Mouse (Mus musculus): ENCODE measurements around the gene Fstl1. TPM values are rescaled to one million over a fixed set of nuclear protein-coding genes. Genes with fewer than 3 reads are reported as not detected.

Fstl1 gene
- polyA plus RNA-seq, 1 experiment from 2014 or later, result 126 TPM

DNA sequence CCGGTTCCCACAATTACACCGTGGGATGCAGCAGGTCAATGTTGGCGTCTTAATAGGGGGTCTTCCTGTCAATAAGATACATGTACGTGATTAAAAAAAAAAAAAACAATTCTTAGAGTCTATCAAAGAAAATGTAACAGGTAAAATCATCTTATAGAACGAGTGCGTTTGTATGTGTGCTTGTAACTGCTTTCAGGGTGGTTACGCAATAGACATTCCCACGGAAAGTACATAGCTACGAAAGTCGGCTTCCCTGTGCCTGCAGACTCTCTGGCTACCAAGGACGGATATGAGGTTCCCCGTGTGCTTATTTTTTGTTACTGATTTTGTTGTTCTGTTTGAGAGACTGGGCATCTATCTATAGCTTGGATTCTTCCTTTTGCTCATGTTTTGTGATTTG lies 67.1 kb downstream of the Fstl1 start:
- H3K4me2 ChIP-seq, result no peak overlapping the region
- H3K27me3 ChIP-seq, result no peaks in the 10 kb centered on the region
- 92% methylated on average over 12 of the region's 12 CpGs for WGBS
- H3K4me3 ChIP-seq, result no peak overlapping the region
- no peaks in the 10 kb centered on the region for H3K36me3 ChIP-seq
- no peak overlapping the region for H3K9ac ChIP-seq
- no peaks in the 10 kb centered on the region for H3K9me3 ChIP-seq
- H3K4me1 ChIP-seq (replicated peaks), result no peaks in the 10 kb centered on the region
- H3K27ac ChIP-seq, result no peak overlapping the region
- no peak for ATAC-seq (ENCODE audit: low FRiP score)

DNA sequence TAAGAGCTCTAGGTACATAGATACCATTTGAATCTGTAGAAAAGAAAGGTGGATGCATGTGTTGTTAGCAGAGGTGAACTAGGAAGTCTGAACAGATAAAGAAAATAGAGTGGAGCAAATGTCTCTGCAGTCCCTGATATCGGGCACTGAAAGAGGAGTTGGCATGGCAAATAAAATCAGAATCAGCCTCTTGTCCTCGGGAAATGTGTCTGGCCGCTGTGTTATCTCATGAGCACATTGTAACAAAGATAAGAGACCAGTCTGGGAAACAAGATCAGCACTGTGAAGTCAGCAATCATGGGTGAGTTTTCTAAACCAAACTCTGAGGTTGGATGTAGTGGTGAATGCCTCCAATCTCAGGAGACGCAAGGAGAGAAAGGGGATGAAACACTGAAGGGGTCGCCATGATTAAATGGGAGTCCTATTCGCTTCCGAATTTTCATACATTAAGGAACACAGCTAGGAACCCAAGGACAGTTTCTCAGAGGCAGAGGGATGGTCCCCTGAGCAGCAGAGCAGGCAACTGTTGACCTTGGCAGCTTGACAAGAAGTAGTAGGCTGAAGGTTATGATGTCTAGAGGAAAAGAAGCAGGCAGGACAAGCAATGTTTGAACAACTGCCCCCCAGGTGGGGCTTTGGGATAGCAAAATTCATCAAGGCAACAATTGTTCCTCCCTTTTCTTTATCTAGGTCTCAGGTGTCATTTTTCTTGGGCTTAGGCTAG lies 68.7 kb downstream of the Fstl1 start:
- Histone ChIP-seq H3K27me3 (no peaks in the 10 kb centered on the region), H3K4me2 (no peak overlapping the region), H3K4me1 (replicated peaks) (no peaks in the 10 kb centered on the region), H3K9me3 (no peaks in the 10 kb centered on the region), H3K27ac (no peak overlapping the region), H3K9ac (no peak overlapping the region), H3K4me3 (no peak overlapping the region), H3K36me3 (no peaks in the 10 kb centered on the region)
- WGBS, result 85% methylated on average over 7 of the region's 7 CpGs
- ATAC-seq (ENCODE audit: low FRiP score), result no peak

DNA sequence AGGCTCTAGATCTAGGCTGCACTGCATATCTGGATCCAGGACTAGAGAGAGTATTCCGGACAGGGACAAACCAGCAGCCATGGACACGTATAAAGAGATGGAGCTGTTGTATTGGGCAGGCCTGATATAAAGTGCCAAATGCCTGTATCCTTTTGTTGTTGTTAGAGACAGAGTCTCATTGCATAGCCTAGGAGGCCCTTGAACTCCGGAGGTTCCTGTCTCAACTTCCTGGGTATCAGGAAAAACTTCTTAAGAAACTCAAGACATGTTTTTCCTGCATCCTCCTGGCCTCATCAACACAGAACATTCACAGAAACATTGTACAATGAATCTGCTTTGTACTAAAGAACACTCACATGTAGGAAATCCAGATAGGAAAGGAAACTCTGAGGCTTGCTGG lies 70.4 kb downstream of the Fstl1 start:
- no peak for ATAC-seq (ENCODE audit: low FRiP score)

DNA sequence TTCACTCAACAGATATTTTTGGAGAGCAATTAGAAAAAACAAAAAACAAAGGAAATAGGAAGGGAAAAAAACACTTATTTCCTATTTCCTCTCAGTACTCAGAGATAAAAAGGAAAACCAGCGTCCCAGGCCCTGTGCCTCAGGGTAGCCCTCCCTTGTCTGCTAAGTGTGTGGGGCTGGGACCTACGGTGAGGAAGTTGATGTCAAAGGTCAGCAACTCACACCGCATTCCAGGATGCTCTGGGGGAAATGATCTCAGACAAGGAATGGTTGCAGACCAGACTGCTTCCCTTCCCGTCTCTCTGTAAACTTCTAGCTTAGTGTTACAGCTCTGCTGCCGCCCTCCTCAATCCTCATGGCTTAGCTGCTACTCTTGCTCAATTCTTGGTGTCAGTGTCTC lies 74.7 kb downstream of the Fstl1 start:
- no peaks in the 10 kb centered on the region for H3K36me3 ChIP-seq
- no peaks in the 10 kb centered on the region for H3K9me3 ChIP-seq
- no peaks in the 10 kb centered on the region for H3K4me1 ChIP-seq (replicated peaks)
- ATAC-seq (ENCODE audit: low FRiP score), result no peak
- no peak overlapping the region for H3K4me2 ChIP-seq
- no peak overlapping the region for H3K4me3 ChIP-seq
- no peak overlapping the region for H3K27ac ChIP-seq
- H3K9ac ChIP-seq, result no peak overlapping the region
- H3K27me3 ChIP-seq, result no peaks in the 10 kb centered on the region
- WGBS, result 59% methylated on average over 5 of the region's 5 CpGs

More for the DNA sequence above, 70.4 kb downstream of the Fstl1 start:
- Histone ChIP-seq H3K27me3 (no peaks in the 10 kb centered on the region), H3K9me3 (no peaks in the 10 kb centered on the region), H3K4me3 (no peak overlapping the region), H3K36me3 (no peaks in the 10 kb centered on the region), H3K9ac (no peak overlapping the region), H3K4me2 (no peak overlapping the region), H3K27ac (no peak overlapping the region), H3K4me1 (replicated peaks) (no peaks in the 10 kb centered on the region)
- WGBS, result 89% methylated on average over 3 of the region's 3 CpGs

DNA sequence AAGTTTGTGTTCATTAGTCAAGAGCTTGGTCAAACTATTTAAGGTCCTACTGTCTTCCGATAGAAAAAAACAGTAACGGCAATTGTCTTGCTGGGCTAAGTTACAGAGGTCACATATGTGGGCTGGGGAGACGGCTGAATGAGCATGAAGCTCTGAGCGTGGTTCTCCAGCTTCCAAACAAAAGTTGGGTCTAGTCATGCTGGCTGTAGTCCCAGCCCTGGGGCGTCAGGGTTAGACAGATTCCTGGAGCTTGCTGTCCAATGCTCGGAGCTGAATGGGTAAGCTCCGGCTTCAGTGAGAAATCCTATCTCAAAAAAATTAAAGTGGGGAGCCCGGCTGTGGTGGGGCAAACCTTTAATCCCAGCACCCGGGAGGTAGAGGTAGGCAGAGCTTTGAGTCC lies 76.6 kb downstream of the Fstl1 start:
- Histone ChIP-seq H3K36me3 (no peaks in the 10 kb centered on the region), H3K9me3 (no peaks in the 10 kb centered on the region), H3K4me2 (no peak overlapping the region), H3K4me3 (no peak overlapping the region), H3K4me1 (replicated peaks) (peaks cover 5% of the 10 kb centered on the region; the same call in 1 of the 2 replicates), H3K9ac (no peak overlapping the region), H3K27ac (0 out of 2 replicates have a peak overlapping the region, but pooled peaks have one; percentile 23), H3K27me3 (no peaks in the 10 kb centered on the region)
- 65% methylated on average over 9 of the region's 9 CpGs for WGBS
- ATAC-seq (ENCODE audit: low FRiP score), result no peak

DNA sequence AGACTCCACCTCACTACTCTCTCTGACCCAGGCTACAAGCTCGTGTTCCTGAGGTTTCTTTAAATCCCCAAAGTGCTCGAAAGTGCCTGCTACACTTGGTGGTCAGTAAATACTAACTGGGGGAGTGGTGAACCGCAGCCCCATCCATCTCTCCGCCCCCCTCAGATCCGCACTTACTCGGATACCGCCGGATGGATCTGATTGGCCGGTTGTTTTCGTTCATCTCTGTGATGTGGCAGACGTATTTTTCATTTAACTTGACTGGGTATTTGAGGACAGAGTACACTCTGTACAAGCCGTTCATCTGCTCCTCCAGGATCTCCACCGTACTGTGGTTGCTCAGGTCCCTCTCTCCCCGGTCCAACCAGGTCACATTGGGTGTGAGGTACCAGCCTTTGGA lies 77.4 kb downstream of the Fstl1 start:
- Histone ChIP-seq H3K27ac (no peak overlapping the region), H3K4me1 (replicated peaks) (peaks cover 5% of the 10 kb centered on the region; the same call in 1 of the 2 replicates), H3K27me3 (no peaks in the 10 kb centered on the region), H3K9ac (no peak overlapping the region), H3K9me3 (no peaks in the 10 kb centered on the region), H3K4me2 (no peak overlapping the region), H3K36me3 (no peaks in the 10 kb centered on the region), H3K4me3 (no peak overlapping the region)
- ATAC-seq (ENCODE audit: low FRiP score), result no peak
- WGBS, result 74% methylated on average over 14 of the region's 14 CpGs

DNA sequence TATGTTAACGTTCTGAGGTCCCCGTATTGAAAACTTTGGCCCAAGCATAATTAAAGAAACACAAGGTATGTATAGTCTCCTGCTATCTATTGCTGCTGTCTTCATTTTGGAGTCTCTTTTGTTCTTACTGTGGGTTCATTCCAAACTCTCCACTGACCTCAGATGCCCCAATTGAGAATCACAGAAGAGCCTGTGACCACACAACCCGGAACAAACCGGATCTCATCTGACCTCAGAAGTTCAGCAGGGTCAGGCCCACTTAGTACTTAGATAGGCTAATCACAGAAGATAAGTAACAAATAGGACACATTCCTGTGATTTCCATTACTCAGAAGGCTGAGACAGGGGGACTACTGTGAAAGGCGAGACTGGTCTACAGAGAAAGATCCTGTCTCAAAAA lies 77.9 kb downstream of the Fstl1 start:
- Histone ChIP-seq H3K4me1 (replicated peaks) (peaks cover 5% of the 10 kb centered on the region; the same call in 1 of the 2 replicates), H3K27me3 (no peaks in the 10 kb centered on the region), H3K9me3 (no peaks in the 10 kb centered on the region), H3K4me2 (no peak overlapping the region), H3K36me3 (no peaks in the 10 kb centered on the region), H3K9ac (no peak overlapping the region), H3K4me3 (no peak overlapping the region), H3K27ac (no peak overlapping the region)
- ATAC-seq (ENCODE audit: low FRiP score), result no peak
- WGBS, result 73% methylated on average over 5 of the region's 5 CpGs

DNA sequence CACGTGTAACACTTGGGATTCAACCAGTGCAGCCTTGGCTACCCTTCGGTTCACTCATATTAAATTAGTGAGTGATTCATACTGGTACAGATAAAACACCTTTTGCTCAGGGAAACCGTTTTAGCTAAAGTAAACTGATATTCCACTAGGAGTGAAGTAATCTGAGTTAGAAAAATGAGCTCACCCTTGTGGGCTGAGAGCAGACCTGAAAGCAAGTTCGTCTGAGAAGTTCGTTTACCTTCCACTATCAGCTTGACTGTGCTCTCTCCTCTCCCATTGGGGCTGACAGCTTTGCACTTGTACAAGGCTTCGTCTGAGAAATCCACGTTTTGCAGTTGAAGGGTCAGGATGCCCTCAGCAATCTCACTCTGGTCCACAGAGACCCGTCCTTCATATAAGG lies 78.9 kb downstream of the Fstl1 start:
- WGBS, result 79% methylated on average over 8 of the region's 8 CpGs

DNA sequence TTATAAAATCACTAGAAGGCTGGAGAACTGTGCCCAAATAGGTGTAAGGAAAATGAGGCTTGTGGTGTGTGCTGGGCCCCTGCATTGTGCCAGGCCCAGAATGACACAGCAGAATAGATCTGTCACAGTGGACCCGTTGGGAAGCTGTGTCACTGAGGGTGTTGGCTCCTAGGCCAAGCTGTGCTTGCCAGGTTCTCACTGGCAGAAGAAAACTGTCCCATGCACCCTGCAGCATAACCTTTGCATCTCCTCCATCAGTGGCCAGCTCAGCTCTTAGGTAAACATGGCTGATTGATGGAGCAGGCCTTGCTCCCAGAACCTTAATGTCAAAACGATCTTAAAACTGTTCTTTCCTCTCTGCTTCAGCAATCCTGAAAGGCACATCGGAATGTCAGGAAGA lies 79.7 kb downstream of the Fstl1 start:
- H3K4me1 ChIP-seq (replicated peaks), result peaks cover 5% of the 10 kb centered on the region; the same call in 1 of the 2 replicates
- H3K9me3 ChIP-seq, result no peaks in the 10 kb centered on the region
- ATAC-seq (ENCODE audit: low FRiP score), result no peak
- no peak overlapping the region for H3K4me3 ChIP-seq
- H3K36me3 ChIP-seq, result no peaks in the 10 kb centered on the region
- H3K27ac ChIP-seq, result no peak overlapping the region
- H3K9ac ChIP-seq, result no peak overlapping the region
- H3K4me2 ChIP-seq, result no peak overlapping the region
- no peaks in the 10 kb centered on the region for H3K27me3 ChIP-seq
- WGBS, result 72% methylated on average over 3 of the region's 3 CpGs

More for the DNA sequence above, 78.9 kb downstream of the Fstl1 start:
- no peaks in the 10 kb centered on the region for H3K36me3 ChIP-seq
- H3K27me3 ChIP-seq, result no peaks in the 10 kb centered on the region
- H3K4me2 ChIP-seq, result no peak overlapping the region
- peaks cover 5% of the 10 kb centered on the region; the same call in 1 of the 2 replicates for H3K4me1 ChIP-seq (replicated peaks)
- H3K27ac ChIP-seq, result no peak overlapping the region
- H3K9me3 ChIP-seq, result no peaks in the 10 kb centered on the region
- ATAC-seq (ENCODE audit: low FRiP score), result no peak
- H3K4me3 ChIP-seq, result no peak overlapping the region
- H3K9ac ChIP-seq, result no peak overlapping the region

DNA sequence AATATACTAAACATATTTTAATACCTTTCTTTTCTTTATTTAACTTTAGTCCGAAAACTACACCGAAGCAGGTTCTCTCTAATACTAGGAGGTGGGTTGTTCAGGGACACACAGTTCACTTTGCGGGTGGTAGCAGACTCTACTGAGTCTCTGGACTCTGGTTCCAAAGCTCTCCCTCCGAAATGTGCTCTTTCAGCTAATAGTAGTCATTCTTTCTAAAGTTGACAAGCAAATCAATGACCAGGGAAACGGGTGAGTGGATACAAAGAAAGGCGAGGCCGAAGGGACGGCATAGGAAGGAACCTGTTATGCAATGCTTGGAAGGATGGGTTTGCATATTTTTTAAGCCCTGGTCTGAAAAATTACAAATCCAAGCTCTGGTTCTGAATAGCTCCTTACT lies 80.8 kb downstream of the Fstl1 start:
- Histone ChIP-seq H3K4me3 (no peak overlapping the region), H3K4me1 (replicated peaks) (peaks cover 5% of the 10 kb centered on the region; the same call in 1 of the 2 replicates), H3K27ac (no peak overlapping the region), H3K27me3 (no peaks in the 10 kb centered on the region), H3K36me3 (no peaks in the 10 kb centered on the region), H3K9me3 (no peaks in the 10 kb centered on the region), H3K9ac (no peak overlapping the region), H3K4me2 (no peak overlapping the region)
- WGBS, result 48% methylated on average over 8 of the region's 8 CpGs
- ATAC-seq (ENCODE audit: low FRiP score), result no peak

DNA sequence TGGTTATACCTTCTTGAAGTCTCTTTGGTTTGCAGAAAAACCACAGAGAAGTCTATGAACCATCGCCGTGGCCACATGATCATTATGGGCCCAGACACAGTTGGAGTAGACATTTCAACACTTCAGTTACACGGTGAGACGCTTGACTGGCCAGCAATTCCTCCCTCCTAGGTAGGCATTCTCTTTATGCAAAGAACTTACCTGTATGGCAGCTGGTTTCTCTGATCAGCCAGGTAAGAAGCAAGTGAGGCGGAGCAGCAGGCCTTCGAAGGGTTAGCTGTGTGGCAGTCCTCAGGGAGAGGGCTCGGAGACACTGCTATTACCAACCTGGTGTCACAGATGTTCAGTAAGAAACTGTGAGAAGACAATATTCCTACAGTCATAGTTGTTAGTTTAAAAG lies 83.5 kb downstream of the Fstl1 start:
- no peak for ATAC-seq (ENCODE audit: low FRiP score)
- Histone ChIP-seq H3K36me3 (no peaks in the 10 kb centered on the region), H3K4me1 (replicated peaks) (peaks cover 5% of the 10 kb centered on the region; the same call in 1 of the 2 replicates), H3K27ac (no peak overlapping the region), H3K9ac (no peak overlapping the region), H3K9me3 (no peaks in the 10 kb centered on the region), H3K27me3 (no peaks in the 10 kb centered on the region), H3K4me2 (no peak overlapping the region), H3K4me3 (no peak overlapping the region)
- WGBS, result 76% methylated on average over 7 of the region's 7 CpGs

DNA sequence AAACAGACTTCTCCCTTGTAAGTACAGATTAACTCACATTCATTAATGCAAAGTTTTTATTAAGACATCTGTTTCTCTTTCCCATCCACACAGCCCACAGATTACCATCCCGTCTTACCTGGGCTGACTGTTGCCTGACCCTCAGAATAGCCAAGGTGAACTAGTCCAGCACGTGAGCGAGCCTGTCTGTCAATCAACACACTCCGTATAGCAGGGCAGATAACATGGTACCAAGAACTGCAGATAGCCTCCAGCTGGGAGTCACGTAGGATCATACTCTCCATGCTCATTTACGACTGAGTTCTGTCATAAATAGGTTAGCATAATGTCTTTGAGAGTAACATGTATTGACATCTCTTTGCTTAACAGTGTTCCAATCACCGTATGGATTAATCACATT lies 84.4 kb downstream of the Fstl1 start, which contains the start of gene Gm36028:
Gene Gm36028 (minus strand): TSS at position 118 of the 400 bp plus-strand sequence.
- H3K4me2 ChIP-seq, result no peak within 1 kb of the TSS
- no peak within 1 kb of the TSS for H3K4me3 ChIP-seq
- WGBS, result 87% methylated on average over 7 of the region's 7 CpGs
- no peaks in the 10 kb centered on the region for H3K9me3 ChIP-seq
- H3K27me3 ChIP-seq, result no peaks in the 10 kb centered on the region
- H3K9ac ChIP-seq, result no peak within 1 kb of the TSS
- H3K36me3 ChIP-seq, result no peaks in the 10 kb centered on the region
- H3K4me1 ChIP-seq (replicated peaks), result peaks cover 5% of the 10 kb centered on the region; the same call in 1 of the 2 replicates
- no peak for ATAC-seq (ENCODE audit: low FRiP score)
- no peak within 1 kb of the TSS for H3K27ac ChIP-seq

DNA sequence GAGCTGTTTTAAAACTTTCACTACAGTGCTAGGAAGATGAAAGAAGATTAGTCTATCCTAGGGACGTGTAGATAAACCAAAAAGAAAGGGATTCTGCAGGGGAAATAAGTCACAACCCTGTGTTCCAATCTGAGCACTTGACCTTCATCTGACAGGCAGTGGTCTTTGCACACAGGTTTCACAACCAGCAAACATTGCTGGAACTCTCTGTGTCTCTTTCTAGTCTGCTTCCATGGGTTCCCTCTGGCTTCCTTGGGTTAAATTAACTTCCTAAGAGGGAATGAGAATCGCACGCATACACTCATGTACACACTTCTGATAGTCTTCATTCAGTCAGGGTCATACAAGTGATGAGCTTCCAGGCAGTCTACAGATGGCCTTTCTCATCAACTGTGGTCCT lies 87.2 kb downstream of the Fstl1 start:
- no peak overlapping the region for H3K4me2 ChIP-seq
- no peak for ATAC-seq (ENCODE audit: low FRiP score)
- WGBS, result 85% methylated on average over 3 of the region's 3 CpGs
- no peak overlapping the region for H3K9ac ChIP-seq
- H3K36me3 ChIP-seq, result no peaks in the 10 kb centered on the region
- H3K9me3 ChIP-seq, result no peaks in the 10 kb centered on the region
- H3K27me3 ChIP-seq, result no peaks in the 10 kb centered on the region
- no peak overlapping the region for H3K27ac ChIP-seq
- peaks cover 5% of the 10 kb centered on the region for H3K4me1 ChIP-seq (replicated peaks)
- no peak overlapping the region for H3K4me3 ChIP-seq

All from hindbrain, embryonic 13.5 days (tissue).